Mouse (Mus musculus) bone marrow, adult 2 months (tissue): ENCODE data around the gene Zfc3h1.

Experiments used
- CTCF ChIP-seq: fragments of 200-500 bp; IDR thresholded peaks from 2 replicates; pipeline ENCODE4 v1.5.1; 2011; ENCODE audit warnings: low read length, control low read depth; ENCODE audit not compliant: control insufficient read depth, insufficient read depth
- POLR2A ChIP-seq: fragments of 200-500 bp; IDR thresholded peaks from 2 replicates; pipeline ENCODE4 v1.6.1; 2011; ENCODE audit warnings: low read depth, mild to moderate bottlenecking, control low read depth, low read length, borderline replicate concordance; ENCODE audit not compliant: control insufficient read depth

DNA sequence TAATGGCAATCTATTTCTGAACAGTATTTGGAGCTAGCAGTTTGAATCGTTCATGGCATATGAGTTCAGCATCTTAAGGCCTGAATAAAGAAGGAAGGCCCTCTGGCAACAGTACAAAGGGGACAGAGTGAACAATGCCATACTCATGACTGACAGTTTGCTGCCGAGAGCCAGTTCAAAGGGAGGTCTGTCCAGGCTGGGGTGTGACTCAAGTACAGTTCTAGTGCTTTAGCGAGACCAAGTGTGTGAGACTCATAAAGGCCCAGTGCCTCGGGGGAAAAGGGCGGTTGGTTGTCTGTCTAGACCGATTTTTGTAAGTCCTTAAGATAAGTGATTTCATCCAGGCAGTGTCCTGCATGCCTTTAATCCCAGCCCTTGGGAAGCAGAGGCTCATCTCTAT lies 30.2 kb upstream of the Zfc3h1 start:
- no peak for TF ChIP-seq CTCF
- no peak for TF ChIP-seq POLR2A
